ENCODE assay signal across 20 mouse cellular contexts in the genomic region with DNA sequence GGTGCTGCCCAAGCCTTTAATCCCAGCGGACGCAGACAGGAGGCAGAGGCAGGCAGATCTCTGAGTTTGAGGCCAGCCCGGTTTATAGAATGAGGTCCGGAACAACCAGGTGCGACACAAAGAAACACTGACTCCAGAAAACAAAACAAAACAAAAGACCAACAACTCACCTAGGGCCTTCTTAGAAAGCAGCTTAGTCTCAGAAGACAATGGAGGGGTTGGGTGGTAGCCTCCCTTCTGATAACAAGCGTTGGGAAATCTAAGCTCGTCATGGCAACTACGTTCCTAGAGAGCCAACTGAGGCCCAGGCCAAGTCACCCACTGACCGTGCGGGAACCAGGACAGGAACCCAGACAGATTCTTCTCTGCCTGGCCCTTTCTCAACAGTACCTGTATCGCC. TPM values are rescaled to one million over a fixed set of nuclear protein-coding genes. Genes with fewer than 3 reads are reported as not detected.
DNase-seq lines count a peak whose midpoint lies in the region; ATAC-seq and TF ChIP-seq lines count a peak whose summit lies in the region.
"Had no signal": no experiment of that assay in that cellular context is flagged by ENCODE, and none has a peak within 500 bp of the region (broad histone marks: within the 10 kb centered on the region; RNA-seq: fewer than 3 reads in every experiment).

No protein-coding gene starts in this region.

- no peak overlapping the region for H3K9ac ChIP-seq in forebrain, embryonic 13.5 days
- H3K9ac ChIP-seq: embryonic facial prominence, embryonic 12.5 days had no signal

- no peak overlapping the region for H3K27ac ChIP-seq in forebrain, embryonic 13.5 days
- H3K27ac ChIP-seq: embryonic facial prominence, embryonic 10.5 days; embryonic facial prominence, embryonic 12.5 days had no signal

- no peak overlapping the region for H3K4me2 ChIP-seq in forebrain, embryonic 13.5 days
- H3K4me2 ChIP-seq: embryonic facial prominence, embryonic 12.5 days had no signal

- H3K9me3 ChIP-seq in E14TG2a.4 (ENCODE audit: low read length): peaks cover 5% of the 10 kb centered on the region; the same call in 1 of the 2 replicates
- H3K9me3 ChIP-seq in forebrain, embryonic 13.5 days (replicated peaks): no peaks in the 10 kb centered on the region
- H3K9me3 ChIP-seq: embryonic facial prominence, embryonic 10.5 days; embryonic facial prominence, embryonic 12.5 days; G1E had no signal

- ATAC-seq in forebrain, embryonic 13.5 days: no peak
- ATAC-seq: activated CD4-positive, CD25-positive, alpha-beta regulatory T cell, adult 4 months; forebrain, embryonic 14.5 days; forebrain, embryonic 16.5 days; Patski had no signal

- DNase-seq in ES-CJ7 (ENCODE audit: low read depth, low spot score): peak; percentile 20
- peak; percentile 69 for DNase-seq in R1 (ENCODE audit: low read depth, low spot score)
- DNase-seq in testis, postnatal 14 days (ENCODE audit: low spot score): peak; percentile 11
- no peak for DNase-seq in adrenal gland, postnatal 36 days
- no peak for DNase-seq in adrenal gland, adult 2 months
- DNase-seq: adrenal gland, postnatal 10 days; adrenal gland, postnatal 25 days; cerebellum, adult 11-12 months; cerebellum, adult 2 months; cerebellum, adult 9-10 months; cerebellum, postnatal 25 days had no signal

- no peak for TF ChIP-seq CTCF in E14TG2a.4 (conservative IDR thresholded peaks at IDR 0.05; ENCODE audit: low read length)

- no peaks in the 10 kb centered on the region for H3K36me3 ChIP-seq in E14TG2a.4 (ENCODE audit: insufficient read depth, low read length)
- no peaks in the 10 kb centered on the region for H3K36me3 ChIP-seq in forebrain, embryonic 13.5 days (ENCODE audit: poor library complexity, severe bottlenecking)
- H3K36me3 ChIP-seq: embryonic facial prominence, embryonic 10.5 days; embryonic facial prominence, embryonic 12.5 days; G1E had no signal

- WGBS in forebrain, embryonic 13.5 days: 90% methylated on average over 11 of the region's 11 CpGs

- H3K4me1 ChIP-seq in E14TG2a.4 (replicated peaks; ENCODE audit: low read depth, low read length): peaks cover 20% of the 10 kb centered on the region
- no peaks in the 10 kb centered on the region for H3K4me1 ChIP-seq in forebrain, embryonic 13.5 days
- H3K4me1 ChIP-seq: embryonic facial prominence, embryonic 10.5 days; embryonic facial prominence, embryonic 12.5 days had no signal

- H3K27me3 ChIP-seq in E14TG2a.4 (ENCODE audit: insufficient read depth, low read length): peaks cover 4% of the 10 kb centered on the region; the same call in 1 of the 2 replicates
- H3K27me3 ChIP-seq in forebrain, embryonic 13.5 days: no peaks in the 10 kb centered on the region
- H3K27me3 ChIP-seq: embryonic facial prominence, embryonic 12.5 days; Patski had no signal

- H3K4me3 ChIP-seq in E14TG2a.4 (replicated peaks; ENCODE audit: low read length): peak overlapping the region; percentile 63
- H3K4me3 ChIP-seq in forebrain, embryonic 13.5 days: no peak overlapping the region
- H3K4me3 ChIP-seq: embryonic facial prominence, embryonic 10.5 days; embryonic facial prominence, embryonic 12.5 days had no signal

RNA-seq across cellular contexts. Expression of a gene that starts 43.7 kb away (rescaled TPM):
- polyA plus RNA-seq in forebrain, embryonic 13.5 days (2015; fragmentation: Nextera tagmentation; extraction: Ambion mirVana): 1.6 and 1.7 TPM in 2 replicates
- total RNA-seq in adrenal gland, postnatal 36 days (2021): 10 to 100 TPM; 54.1 to 71.5 TPM
- 10 to 100 TPM; 51.5 to 57.6 TPM for total RNA-seq in adrenal gland, adult 2 months (2021)
- polyA plus RNA-seq in adrenal gland, adult 2 months (2012; rRNA removed): 28.9 and 40.9 TPM in 2 replicates

Comparison
In these comparisons a context has a peak if more than half of its experiments do, and no peak if none do; other contexts are left out.
1. DNase-seq: peak in ES-CJ7 (single experiment), R1 (single experiment) and testis, postnatal 14 days (single experiment); none in adrenal gland, postnatal 36 days (0 of 2) and adrenal gland, adult 2 months (single experiment).